Comparison of ENCODE assay signal across 9 mouse cellular contexts in genomic region chr7:50205268-50205667, GRCm38 (mm10).
DNase-seq lines count a peak whose midpoint lies in the region; ATAC-seq and TF ChIP-seq lines count a peak whose summit lies in the region.
"Had no signal": no experiment of that assay in that cellular context is flagged by ENCODE, and none has a peak within 500 bp of the region (broad histone marks: within the 10 kb centered on the region; RNA-seq: fewer than 3 reads in every experiment).

No protein-coding gene starts in this region.

- no peak for TF ChIP-seq EP300 in stomach, postnatal 0 days (optimal IDR thresholded peaks at IDR 0.05)

- no peak overlapping the region for H3K27ac ChIP-seq in limb, embryonic 13.5 days
- no peak overlapping the region for H3K27ac ChIP-seq in limb, embryonic 10.5 days
- H3K27ac ChIP-seq in heart, embryonic 14.5 days (replicated peaks in 1 of 2; ENCODE audit: control insufficient read depth in 1 of 2, insufficient read depth in 1 of 2, low read depth in 2 of 2, low read length in 2 of 2), result peak overlapping the region; percentile 29 to 70
- no peak overlapping the region for H3K27ac ChIP-seq in stomach, postnatal 0 days (replicated peaks)
- H3K27ac ChIP-seq: midbrain, embryonic 12.5 days had no signal

- no peak overlapping the region for H3K9ac ChIP-seq in limb, embryonic 13.5 days
- no peak overlapping the region for H3K9ac ChIP-seq in heart, embryonic 14.5 days (ENCODE audit: low read length)
- H3K9ac ChIP-seq in stomach, postnatal 0 days (ENCODE audit: low read length), result no peak overlapping the region
- H3K9ac ChIP-seq: midbrain, embryonic 12.5 days had no signal

- no peaks in the 10 kb centered on the region for H3K36me3 ChIP-seq in limb, embryonic 13.5 days
- no peaks in the 10 kb centered on the region for H3K36me3 ChIP-seq in limb, embryonic 10.5 days
- H3K36me3 ChIP-seq in heart, embryonic 14.5 days (ENCODE audit: control insufficient read depth, insufficient read depth, low read length), result no peaks in the 10 kb centered on the region
- H3K36me3 ChIP-seq in stomach, postnatal 0 days (ENCODE audit: control insufficient read depth, insufficient read depth, low read length), result no peaks in the 10 kb centered on the region
- H3K36me3 ChIP-seq: midbrain, embryonic 12.5 days had no signal

- H3K9me3 ChIP-seq in limb, embryonic 13.5 days, result no peaks in the 10 kb centered on the region
- H3K9me3 ChIP-seq in limb, embryonic 10.5 days (replicated peaks), result no peaks in the 10 kb centered on the region
- H3K9me3 ChIP-seq in heart, embryonic 14.5 days (ENCODE audit: control insufficient read depth, low read length), result no peaks in the 10 kb centered on the region
- H3K9me3 ChIP-seq in stomach, postnatal 0 days (ENCODE audit: control insufficient read depth, low read length), result no peaks in the 10 kb centered on the region
- H3K9me3 ChIP-seq: midbrain, embryonic 12.5 days had no signal

- no peak overlapping the region for H3K4me3 ChIP-seq in limb, embryonic 13.5 days
- H3K4me3 ChIP-seq in limb, embryonic 10.5 days, result no peak overlapping the region
- H3K4me3 ChIP-seq in heart, embryonic 14.5 days (ENCODE audit: control insufficient read depth in 1 of 2, insufficient read depth in 1 of 2, low read depth in 1 of 2, low read length in 2 of 2), result no peak overlapping the region
- no peak overlapping the region for H3K4me3 ChIP-seq in stomach, postnatal 0 days (ENCODE audit: low read depth, low read length)
- H3K4me3 ChIP-seq: midbrain, embryonic 12.5 days had no signal

- no peak for DNase-seq in limb, embryonic 10.5 days (ENCODE audit: low spot score)
- peak; percentile 2 to 9 for DNase-seq in kidney, postnatal 4 days
- no peak for DNase-seq in stomach, postnatal 0 days (ENCODE audit: low spot score)
- DNase-seq in urinary bladder, postnatal 4 days (ENCODE audit: low spot score in 2 of 2), result no peak
- DNase-seq in gastrocnemius, postnatal 25 days, result no peak

- WGBS in limb, embryonic 13.5 days, result 41% methylated on average over 2 of the region's 2 CpGs
- WGBS in limb, embryonic 10.5 days, result 52% methylated on average over 2 of the region's 2 CpGs
- WGBS in heart, embryonic 14.5 days, result 11% methylated on average over 2 of the region's 2 CpGs
- WGBS in stomach, postnatal 0 days, result 27% methylated on average over 2 of the region's 2 CpGs

- no peaks in the 10 kb centered on the region for H3K27me3 ChIP-seq in limb, embryonic 13.5 days
- no peaks in the 10 kb centered on the region for H3K27me3 ChIP-seq in limb, embryonic 10.5 days (ENCODE audit: low read depth, poor library complexity, severe bottlenecking)
- H3K27me3 ChIP-seq in heart, embryonic 14.5 days (ENCODE audit: control insufficient read depth, insufficient read depth, low read length), result no peaks in the 10 kb centered on the region
- no peaks in the 10 kb centered on the region for H3K27me3 ChIP-seq in stomach, postnatal 0 days (ENCODE audit: control insufficient read depth, insufficient read depth, low read length)
- H3K27me3 ChIP-seq: midbrain, embryonic 12.5 days had no signal

- TF ChIP-seq CTCF in stomach, postnatal 0 days (IDR thresholded peaks at IDR 0.05; ENCODE audit: low read depth), result no peak

- H3K4me1 ChIP-seq in limb, embryonic 13.5 days, result peaks cover 6% of the 10 kb centered on the region; the same call in 1 of the 2 replicates
- peaks cover 11% of the 10 kb centered on the region for H3K4me1 ChIP-seq in limb, embryonic 10.5 days
- H3K4me1 ChIP-seq in heart, embryonic 14.5 days (ENCODE audit: control insufficient read depth in 2 of 2, insufficient read depth in 2 of 2, low read length in 2 of 2), result peaks cover 2 to 5% of the 10 kb centered on the region in 2 experiments; a peak in 2 of 4 replicates
- H3K4me1 ChIP-seq in stomach, postnatal 0 days (replicated peaks; ENCODE audit: control insufficient read depth, insufficient read depth), result no peaks in the 10 kb centered on the region
- H3K4me1 ChIP-seq: midbrain, embryonic 12.5 days had no signal

- H3K4me2 ChIP-seq in limb, embryonic 13.5 days (replicated peaks), result no peak overlapping the region
- no peak overlapping the region for H3K4me2 ChIP-seq in heart, embryonic 14.5 days (ENCODE audit: low read length)
- H3K4me2 ChIP-seq in stomach, postnatal 0 days (replicated peaks; ENCODE audit: low read depth), result no peak overlapping the region
- H3K4me2 ChIP-seq: midbrain, embryonic 12.5 days had no signal

- ATAC-seq in limb, embryonic 13.5 days (ENCODE audit: low FRiP score, low read depth), result peak; percentile 87
- ATAC-seq in heart, embryonic 14.5 days (ENCODE audit: insufficient number of reproducible peaks, insufficient read depth, low FRiP score, low read depth), result peak; percentile 83
- ATAC-seq in stomach, postnatal 0 days (ENCODE audit: low FRiP score, low TSS enrichment), result peak; percentile 74
- ATAC-seq: forebrain, embryonic 16.5 days had no signal

Comparison
In these comparisons a context has a peak if more than half of its experiments do, and no peak if none do; other contexts are left out.
1. H3K27ac ChIP-seq: peak in heart, embryonic 14.5 days (2 of 2); none in limb, embryonic 13.5 days (single experiment), limb, embryonic 10.5 days (single experiment) and stomach, postnatal 0 days (single experiment).
2. DNase-seq: peak in kidney, postnatal 4 days (2 of 2); none in limb, embryonic 10.5 days (single experiment), stomach, postnatal 0 days (single experiment), urinary bladder, postnatal 4 days (0 of 2) and gastrocnemius, postnatal 25 days (single experiment).
3. Peak in every context shown above with its lines, with median percentiles within 50 percentile points of each other: ATAC-seq.